Mouse (Mus musculus) thymus, adult 2 months (tissue): ENCODE results near the gene Map7d3.

Experiments used
- CTCF ChIP-seq: fragments of 200-500 bp; IDR thresholded peaks from 2 replicates; pipeline ENCODE4 v1.5.1; 2012; ENCODE audit warnings: mild to moderate bottlenecking, control low read depth, low read length, moderate library complexity, borderline replicate concordance; ENCODE audit not compliant: control insufficient read depth, poor library complexity, insufficient read depth; ENCODE audit errors: extremely low read depth
- POLR2A ChIP-seq: fragments of 200-500 bp; IDR thresholded peaks from 2 replicates; pipeline ENCODE4 v1.6.1; 2012; ENCODE audit warnings: mild to moderate bottlenecking, low read length, control low read depth, moderate library complexity; ENCODE audit not compliant: control insufficient read depth, poor library complexity, insufficient read depth; ENCODE audit errors: extremely low read depth

DNA sequence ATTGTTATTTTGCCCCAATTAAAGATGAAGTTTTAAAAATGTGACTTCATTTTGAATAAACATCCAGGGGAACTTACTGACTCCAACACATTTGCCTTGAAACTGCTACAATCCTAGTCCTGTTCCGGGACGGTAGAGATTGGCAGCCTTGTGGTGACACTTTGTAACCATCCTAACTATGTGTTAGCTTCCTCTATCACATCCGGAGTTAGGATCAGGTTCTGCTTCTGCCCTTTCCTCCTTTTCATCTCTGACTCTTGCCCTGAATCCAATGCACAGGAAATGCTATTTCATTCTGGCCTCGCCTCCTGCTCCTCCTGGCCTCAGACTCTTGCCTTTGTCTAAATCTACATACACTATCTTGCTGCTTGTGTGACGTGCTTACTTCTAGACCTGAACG is 5.4 kb upstream of the Map7d3 start:
- TF ChIP-seq CTCF: no peak
- no peak for TF ChIP-seq POLR2A
